Mouse (Mus musculus) stomach, postnatal 0 days (tissue): ENCODE data around the gene Clcf1. TPM values are rescaled to one million over a fixed set of nuclear protein-coding genes. Genes with fewer than 3 reads are reported as not detected.

Experiments
- ATAC-seq: fragments of 200-750 bp; cut with Nextera tagmentation; 2 replicates; pipeline ENCODE4 v1.8.0; 2017; ENCODE audit not compliant: low FRiP score, low TSS enrichment
- DNase-seq: peaks from one replicate; pipeline ENCODE4 v3.0.0-alpha.2; 2016; ENCODE audit warnings: low spot score
- H3K27ac ChIP-seq: fragments of 300-500 bp; sonication (generic); replicated peaks from 2 replicates; pipeline ENCODE4 v1.5.1; 2014; ENCODE audit warnings: mild to moderate bottlenecking, control low read depth
- H3K27me3 ChIP-seq: fragments of 300-500 bp; sonication (generic); 2 replicates; pipeline ENCODE4 v1.6.1; 2014; ENCODE audit warnings: low read length; ENCODE audit not compliant: control insufficient read depth, insufficient read depth
- H3K36me3 ChIP-seq: fragments of 300-500 bp; sonication (generic); 2 replicates; pipeline ENCODE4 v1.6.1; 2014; ENCODE audit warnings: low read length, mixed read lengths; ENCODE audit not compliant: control insufficient read depth, insufficient read depth
- H3K4me1 ChIP-seq: fragments of 300-500 bp; sonication (generic); replicated peaks from 2 replicates; pipeline ENCODE4 v1.6.1; 2014; ENCODE audit warnings: antibody characterized with exemption; ENCODE audit not compliant: control insufficient read depth, insufficient read depth
- H3K4me2 ChIP-seq: fragments of 300-500 bp; sonication (generic); replicated peaks from 2 replicates; pipeline ENCODE4 v1.6.1; 2014; ENCODE audit warnings: low read depth, mild to moderate bottlenecking, control low read depth, moderate library complexity
- H3K4me3 ChIP-seq: fragments of 300-500 bp; sonication (generic); 2 replicates; pipeline ENCODE4 v1.5.1; 2014; ENCODE audit warnings: low read depth, low read length, control low read depth
- H3K9ac ChIP-seq: fragments of 300-500 bp; sonication (generic); 2 replicates; pipeline ENCODE4 v1.6.1; 2014; ENCODE audit warnings: mild to moderate bottlenecking, low read length, control low read depth, mixed read lengths
- H3K9me3 ChIP-seq: fragments of 300-500 bp; sonication (generic); 2 replicates; pipeline ENCODE4 v1.6.1; 2016; ENCODE audit warnings: low read length; ENCODE audit not compliant: control insufficient read depth
- CTCF ChIP-seq: IDR thresholded peaks from 2 replicates; pipeline ENCODE4 v1.5.1; 2016; ENCODE audit warnings: antibody characterized with exemption, low read depth, mild to moderate bottlenecking, moderate library complexity
- EP300 ChIP-seq: optimal IDR thresholded peaks from 2 replicates; pipeline ENCODE3; 2016; ENCODE audit warnings: antibody characterized with exemption
- WGBS: fragments of 180-500 bp; shearing (Covaris S2); extraction: QIAGEN DNeasy Blood & Tissue Kit; methylation state at CpG from one replicate; pipeline ENCODE4 v1.1.7; 2014; 5-methylcytosine and 5-hydroxymethylcytosine counted together
- polyA plus RNA-seq: library from polyadenylated mRNA; unstranded; fragments of >200 nt; fragmentation: Nextera tagmentation; extraction: Ambion mirVana; gene quantifications from 2 replicates; pipeline ENCODE4 v1.2.1, GENCODE M21; 2015

The Clcf1 gene
- polyA plus RNA-seq, 1 experiment from 2014 or later = 3.6 TPM

DNA sequence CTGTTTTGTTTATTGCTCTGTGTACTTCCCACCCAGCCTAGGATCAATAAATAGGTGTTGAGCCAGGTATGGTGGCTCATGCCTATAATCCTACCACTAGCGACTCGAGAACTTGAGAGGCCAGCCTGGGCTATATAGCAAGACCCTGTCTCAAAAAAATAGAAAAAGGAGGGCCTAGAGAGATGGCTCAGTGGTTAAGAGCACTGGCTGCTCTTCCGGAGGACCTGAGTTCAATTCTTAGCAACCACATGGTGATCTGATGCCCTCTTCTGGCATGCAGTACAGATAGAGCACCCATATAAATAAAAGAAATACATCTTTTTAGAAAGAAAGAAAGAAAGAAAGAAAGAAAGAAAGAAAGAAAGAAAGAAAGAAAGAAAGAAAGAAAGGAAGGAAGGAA is 10.9 kb upstream of the Clcf1 start:
- no peaks in the 10 kb centered on the region for H3K36me3 ChIP-seq
- H3K9me3 ChIP-seq = no peaks in the 10 kb centered on the region
- no peak for TF ChIP-seq EP300
- TF ChIP-seq CTCF = peak; percentile 17; the same call in 1 of the 2 replicates
- H3K4me2 ChIP-seq = no peak overlapping the region
- DNase-seq = no peak
- H3K27ac ChIP-seq = no peak overlapping the region
- no peak overlapping the region for H3K4me3 ChIP-seq
- H3K9ac ChIP-seq = no peak overlapping the region
- H3K27me3 ChIP-seq = no peaks in the 10 kb centered on the region; the same call in 1 of the 2 replicates
- ATAC-seq = no peak
- peaks cover 4% of the 10 kb centered on the region for H3K4me1 ChIP-seq
- WGBS = 69% methylated on average over 3 of the region's 3 CpGs

DNA sequence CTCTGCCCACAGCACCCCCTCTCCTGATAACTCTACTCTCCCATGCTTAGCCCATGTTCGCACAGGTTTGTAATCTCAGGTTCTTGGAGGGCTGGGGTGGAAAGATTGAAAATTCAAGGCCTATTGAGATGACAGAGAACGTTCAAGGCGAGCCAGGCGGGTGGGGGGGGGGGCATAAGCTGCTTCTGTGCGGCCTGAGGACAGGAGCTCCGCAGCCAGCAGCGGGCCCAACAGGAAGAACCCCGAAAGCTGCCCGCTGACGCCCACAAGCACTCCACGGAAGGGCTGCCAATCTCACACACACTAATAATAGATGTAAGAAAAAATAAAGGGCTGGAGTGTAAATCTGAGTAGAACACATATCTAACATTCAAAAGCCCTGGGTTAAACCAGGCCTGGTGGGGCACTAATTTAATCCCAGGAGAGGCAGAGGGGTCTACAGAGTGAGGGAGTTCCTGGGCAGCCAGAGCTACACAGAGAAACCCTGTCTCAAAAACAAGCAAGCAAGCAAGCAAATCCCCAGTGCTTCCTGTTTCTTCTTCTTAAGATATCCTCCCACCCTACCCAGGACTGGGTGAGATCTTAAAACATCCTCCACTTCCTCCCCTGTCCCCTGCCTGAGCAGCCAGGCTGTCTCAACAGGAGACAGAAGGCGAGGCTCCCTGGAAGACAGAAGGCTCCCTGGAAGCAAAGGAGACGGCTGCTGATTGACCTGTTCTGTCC is 10.3 kb upstream of the Clcf1 start:
- no peak for DNase-seq

DNA sequence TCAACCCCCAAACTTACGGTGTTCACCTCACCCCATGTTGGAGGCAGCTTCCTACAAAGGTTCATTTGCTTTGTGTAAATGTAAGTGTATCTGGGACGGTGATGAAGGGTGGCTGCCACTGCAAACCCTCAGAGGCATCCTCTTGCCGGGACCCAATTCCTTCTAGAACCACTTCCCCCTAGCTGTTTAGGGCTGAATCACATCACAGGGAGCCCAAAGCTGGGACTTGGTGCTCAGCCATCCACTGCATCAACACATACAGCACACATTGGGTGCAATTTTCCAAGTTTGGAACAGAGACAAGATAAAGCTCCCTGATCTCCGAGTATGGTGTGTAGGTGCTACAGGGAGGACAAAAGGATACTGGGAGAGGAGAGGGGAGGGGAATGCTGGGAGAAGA is 9.1 kb upstream of the Clcf1 start:
- Histone ChIP-seq H3K36me3 (no peaks in the 10 kb centered on the region), H3K4me1 (peaks cover 4% of the 10 kb centered on the region), H3K9me3 (no peaks in the 10 kb centered on the region), H3K4me2 (no peak overlapping the region), H3K27ac (no peak overlapping the region), H3K9ac (no peak overlapping the region), H3K4me3 (no peak overlapping the region), H3K27me3 (no peaks in the 10 kb centered on the region; the same call in 1 of the 2 replicates)
- WGBS = 51% methylated on average over 4 of the region's 4 CpGs
- no peak for DNase-seq
- ATAC-seq = no peak
- peak; percentile 38 for TF ChIP-seq CTCF
- no peak for TF ChIP-seq EP300

More for the DNA sequence above, 10.3 kb upstream of the Clcf1 start:
- Histone ChIP-seq H3K4me2 (no peak overlapping the region), H3K27ac (no peak overlapping the region), H3K27me3 (no peaks in the 10 kb centered on the region; the same call in 1 of the 2 replicates), H3K4me3 (no peak overlapping the region), H3K36me3 (no peaks in the 10 kb centered on the region), H3K9ac (no peak overlapping the region), H3K4me1 (peaks cover 4% of the 10 kb centered on the region), H3K9me3 (no peaks in the 10 kb centered on the region)
- ATAC-seq = no peak
- no peak for TF ChIP-seq EP300
- TF ChIP-seq CTCF = no peak
- WGBS = 64% methylated on average over 13 of the region's 13 CpGs

DNA sequence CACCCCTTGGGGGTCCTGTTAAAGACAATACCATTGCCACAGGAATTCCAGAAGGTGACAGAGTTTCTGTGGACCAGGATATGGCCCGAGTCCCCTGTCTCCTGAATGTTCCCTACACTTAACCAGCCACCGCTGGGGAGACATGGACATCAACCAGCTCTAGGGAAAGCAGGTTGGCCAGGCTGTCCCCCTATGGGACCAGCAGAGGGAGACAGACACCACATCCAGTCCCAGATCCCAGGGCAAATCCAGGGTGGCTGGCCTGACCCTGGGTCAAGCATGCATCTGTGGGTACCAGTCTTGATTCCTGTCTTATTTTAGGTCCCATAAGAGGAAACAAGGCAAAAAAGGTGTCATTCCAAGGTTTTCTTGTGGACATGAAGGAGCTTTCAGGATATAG is 7.1 kb upstream of the Clcf1 start:
- Histone ChIP-seq H3K9ac (no peak overlapping the region), H3K27ac (no peak overlapping the region), H3K9me3 (no peaks in the 10 kb centered on the region), H3K27me3 (no peaks in the 10 kb centered on the region; the same call in 1 of the 2 replicates), H3K36me3 (no peaks in the 10 kb centered on the region), H3K4me2 (no peak overlapping the region), H3K4me1 (no peaks in the 10 kb centered on the region), H3K4me3 (no peak overlapping the region)
- ATAC-seq = peak; percentile 69; the same call in 1 of the 2 replicates
- DNase-seq = peak; percentile 85
- 0% methylated on average over 2 of the region's 2 CpGs for WGBS
- TF ChIP-seq CTCF (peak; percentile 99), EP300 (no peak)

DNA sequence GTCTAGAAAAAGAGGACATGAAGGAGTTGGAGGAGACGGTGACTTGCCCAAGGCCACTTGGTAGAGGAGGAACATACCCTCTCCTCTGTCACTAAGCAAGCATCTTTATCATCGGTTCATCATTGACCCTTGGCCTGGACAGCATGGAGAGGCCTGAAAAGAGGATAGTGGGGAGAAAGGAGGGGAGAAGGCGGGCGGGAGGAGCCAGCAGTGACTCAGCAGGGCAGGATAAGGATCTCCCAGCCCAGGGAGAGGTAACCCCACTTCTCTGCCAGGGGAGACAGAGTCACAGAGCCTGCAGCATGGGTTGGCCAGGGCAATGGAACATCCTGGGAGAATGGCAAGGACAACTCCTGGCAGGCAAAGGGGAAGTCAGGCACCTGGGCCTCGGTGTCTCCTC is 5.5 kb upstream of the Clcf1 start:
- ATAC-seq = 0 out of 2 replicates have a peak, but pooled peaks have one; percentile 4
- Histone ChIP-seq H3K9me3 (no peaks in the 10 kb centered on the region), H3K27me3 (no peaks in the 10 kb centered on the region; the same call in 1 of the 2 replicates), H3K4me2 (no peak overlapping the region), H3K27ac (no peak overlapping the region), H3K4me1 (no peaks in the 10 kb centered on the region; the same call in 1 of the 2 replicates), H3K9ac (no peak overlapping the region), H3K4me3 (no peak overlapping the region), H3K36me3 (no peaks in the 10 kb centered on the region)
- TF ChIP-seq CTCF = no peak
- no peak for TF ChIP-seq EP300
- WGBS = 75% methylated on average over 5 of the region's 5 CpGs
- no peak for DNase-seq

DNA sequence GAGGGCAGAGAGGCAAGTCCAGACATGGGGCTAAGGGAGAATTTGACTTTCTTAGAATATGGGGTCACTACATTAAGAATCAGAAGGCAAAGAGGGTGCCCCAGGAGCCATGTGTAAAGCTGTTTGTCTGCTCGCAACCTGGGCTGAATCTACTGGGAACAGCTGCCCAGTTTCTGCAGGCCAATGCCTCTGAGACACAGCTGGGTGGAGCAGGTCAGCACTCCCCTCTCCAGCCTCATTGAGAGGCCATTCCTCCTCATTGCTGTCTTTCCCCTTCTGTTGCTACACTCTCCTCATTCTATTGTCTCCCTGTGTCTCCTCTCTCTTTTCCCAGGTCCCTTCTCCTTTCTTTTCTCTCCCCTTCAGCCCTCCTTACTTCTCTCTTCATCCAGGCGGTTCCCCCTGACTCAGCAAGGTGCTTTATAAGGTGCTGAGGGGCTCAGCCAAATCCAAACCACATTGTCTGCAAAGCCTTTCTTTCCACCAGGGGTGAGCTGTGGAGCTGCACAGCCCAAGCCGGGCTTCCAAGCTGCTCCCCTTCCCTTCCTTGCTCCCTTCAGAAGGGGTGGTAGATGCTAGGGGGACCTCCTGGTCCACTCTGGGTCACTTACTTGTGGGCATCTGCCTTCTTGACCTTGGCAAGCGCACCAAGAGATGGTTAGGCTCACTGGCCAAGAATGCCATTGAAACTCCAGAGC is 2.0 kb upstream of the Clcf1 start:
- no peaks in the 10 kb centered on the region for H3K36me3 ChIP-seq

More for the DNA sequence above, 2.0 kb upstream of the Clcf1 start:
- TF ChIP-seq EP300 (no peak), CTCF (no peak)
- Histone ChIP-seq H3K4me1 (peaks cover 2% of the 10 kb centered on the region), H3K4me3 (no peak overlapping the region), H3K4me2 (no peak overlapping the region), H3K27me3 (no peaks in the 10 kb centered on the region; the same call in 1 of the 2 replicates), H3K9me3 (no peaks in the 10 kb centered on the region), H3K9ac (no peak overlapping the region), H3K27ac (no peak overlapping the region)
- ATAC-seq (no peak), DNase-seq (no peak)
- 60% methylated on average over 4 of the region's 4 CpGs for WGBS
